24 mouse cellular contexts compared by ENCODE assay signal in genomic region chr15:22833127-22833526, GRCm38 (mm10).
DNase-seq lines count a peak whose midpoint lies in the region; ATAC-seq and TF ChIP-seq lines count a peak whose summit lies in the region.
"Had no signal": no experiment of that assay in that cellular context is flagged by ENCODE, and none has a peak within 500 bp of the region (broad histone marks: within the 10 kb centered on the region; RNA-seq: fewer than 3 reads in every experiment).

No protein-coding gene starts in this region.

- H3K4me1 ChIP-seq in forebrain, postnatal 0 days (ENCODE audit: insufficient read depth) = no peaks in the 10 kb centered on the region
- no peaks in the 10 kb centered on the region for H3K4me1 ChIP-seq in forebrain, embryonic 10.5 days
- no peaks in the 10 kb centered on the region for H3K4me1 ChIP-seq in heart, embryonic 11.5 days (ENCODE audit: control insufficient read depth, insufficient read depth, low read length)
- H3K4me1 ChIP-seq: heart, embryonic 10.5 days; limb, embryonic 12.5 days; liver, embryonic 13.5 days; lung, embryonic 15.5 days; megakaryocyte, embryonic 14.5 days; midbrain, embryonic 15.5 days had no signal

- H3K27ac ChIP-seq in forebrain, postnatal 0 days (ENCODE audit: low read depth, low read length) = no peak overlapping the region
- no peak overlapping the region for H3K27ac ChIP-seq in forebrain, embryonic 10.5 days
- no peak overlapping the region for H3K27ac ChIP-seq in left cerebral cortex, adult 2 months
- no peak overlapping the region for H3K27ac ChIP-seq in heart, embryonic 11.5 days (ENCODE audit: low read depth, low read length)
- H3K27ac ChIP-seq: heart, embryonic 10.5 days; limb, embryonic 12.5 days; liver, embryonic 13.5 days; lung, embryonic 15.5 days; midbrain, embryonic 15.5 days had no signal

- DNase-seq in forebrain, postnatal 0 days = peak; percentile 14
- DNase-seq in forebrain, embryonic 10.5 days (ENCODE audit: extremely low spot score, low spot score) = no peak
- DNase-seq in left cerebral cortex, adult 2 months (ENCODE audit: extremely low spot score in 1 of 2, low spot score in 2 of 2) = no peak
- no peak for DNase-seq in left cerebral cortex, adult 18-20 months (ENCODE audit: low spot score in 2 of 2)
- DNase-seq in 416B (ENCODE audit: low read depth) (peak; percentile 1), adipocyte (ENCODE audit: low spot score) (peak; percentile 42)
- no peak for DNase-seq in gastrocnemius, adult 8-10 months (ENCODE audit: low spot score in 2 of 2)
- DNase-seq: adrenal gland, postnatal 36 days; cerebellum, adult 18-20 months; gastrocnemius, postnatal 10 days; kidney, postnatal 4 days; liver, embryonic 13.5 days; lung, postnatal 36 days; right cerebral cortex, adult 18-20 months; right cerebral cortex, postnatal 4 days had no signal

- no peaks in the 10 kb centered on the region for H3K9me3 ChIP-seq in forebrain, postnatal 0 days (ENCODE audit: low read length)
- no peaks in the 10 kb centered on the region for H3K9me3 ChIP-seq in forebrain, embryonic 10.5 days
- no peaks in the 10 kb centered on the region for H3K9me3 ChIP-seq in heart, embryonic 11.5 days (replicated peaks; ENCODE audit: control insufficient read depth, low read length)
- H3K9me3 ChIP-seq: heart, embryonic 10.5 days; limb, embryonic 12.5 days; liver, embryonic 13.5 days; lung, embryonic 15.5 days; midbrain, embryonic 15.5 days had no signal

- peak; percentile 28; the same call in 1 of the 2 replicates for TF ChIP-seq CTCF in forebrain, postnatal 0 days (IDR thresholded peaks at IDR 0.05; ENCODE audit: low read depth)
- TF ChIP-seq CTCF in left cerebral cortex, adult 2 months (IDR thresholded peaks at IDR 0.05) = peak; percentile 64

- intact Hi-C loops in left cerebral cortex, adult 2 months (cut with DNase I) = loop anchor here (5.0 to 10.0 kb wide), 3 partner anchors 202 to 1574 kb away; no protein-coding TSS in a partner anchor

- H3K27me3 ChIP-seq in forebrain, postnatal 0 days (ENCODE audit: insufficient read depth, low read length) = no peaks in the 10 kb centered on the region
- H3K27me3 ChIP-seq in forebrain, embryonic 10.5 days (ENCODE audit: poor library complexity, severe bottlenecking) = no peaks in the 10 kb centered on the region
- H3K27me3 ChIP-seq in heart, embryonic 11.5 days (ENCODE audit: control insufficient read depth, insufficient read depth, low read length) = no peaks in the 10 kb centered on the region
- H3K27me3 ChIP-seq: limb, embryonic 12.5 days; liver, embryonic 13.5 days; lung, embryonic 15.5 days; megakaryocyte, embryonic 14.5 days; midbrain, embryonic 15.5 days had no signal

- no peak for ATAC-seq in forebrain, postnatal 0 days
- ATAC-seq in heart, embryonic 11.5 days (replicated peaks; ENCODE audit: insufficient number of reproducible peaks, low FRiP score, low TSS enrichment) = no peak
- ATAC-seq: forebrain, embryonic 16.5 days; hindbrain, embryonic 16.5 days; intestine, embryonic 16.5 days; midbrain, embryonic 15.5 days had no signal

- no peak overlapping the region for H3K4me2 ChIP-seq in forebrain, postnatal 0 days (ENCODE audit: low read depth)
- no peak overlapping the region for H3K4me2 ChIP-seq in heart, embryonic 11.5 days
- H3K4me2 ChIP-seq: limb, embryonic 12.5 days; liver, embryonic 13.5 days; lung, embryonic 15.5 days; midbrain, embryonic 15.5 days had no signal

- no peaks in the 10 kb centered on the region for H3K36me3 ChIP-seq in forebrain, postnatal 0 days (ENCODE audit: insufficient read depth)
- H3K36me3 ChIP-seq in forebrain, embryonic 10.5 days (replicated peaks) = no peaks in the 10 kb centered on the region
- H3K36me3 ChIP-seq in heart, embryonic 11.5 days (ENCODE audit: control insufficient read depth, insufficient read depth, low read length) = no peaks in the 10 kb centered on the region
- H3K36me3 ChIP-seq: heart, embryonic 10.5 days; limb, embryonic 12.5 days; liver, embryonic 13.5 days; lung, embryonic 15.5 days; midbrain, embryonic 15.5 days had no signal

- H3K4me3 ChIP-seq in forebrain, postnatal 0 days (ENCODE audit: low read depth, low read length) = no peak overlapping the region
- no peak overlapping the region for H3K4me3 ChIP-seq in forebrain, embryonic 10.5 days
- no peak overlapping the region for H3K4me3 ChIP-seq in left cerebral cortex, adult 2 months
- no peak overlapping the region for H3K4me3 ChIP-seq in heart, embryonic 11.5 days (ENCODE audit: low read depth, low read length)
- H3K4me3 ChIP-seq: heart, embryonic 10.5 days; limb, embryonic 12.5 days; liver, embryonic 13.5 days; lung, embryonic 15.5 days; megakaryocyte, embryonic 14.5 days; midbrain, embryonic 15.5 days had no signal

- H3K9ac ChIP-seq in forebrain, postnatal 0 days = no peak overlapping the region
- no peak overlapping the region for H3K9ac ChIP-seq in heart, embryonic 11.5 days (ENCODE audit: low read depth, low read length)
- H3K9ac ChIP-seq: limb, embryonic 12.5 days; liver, embryonic 13.5 days; lung, embryonic 15.5 days; midbrain, embryonic 15.5 days had no signal

Comparison
In these comparisons a context has a peak if more than half of its experiments do, and no peak if none do; other contexts are left out.
1. DNase-seq: peak in forebrain, postnatal 0 days (single experiment), 416B (single experiment) and adipocyte (single experiment); none in forebrain, embryonic 10.5 days (single experiment), left cerebral cortex, adult 2 months (0 of 2), left cerebral cortex, adult 18-20 months (0 of 2) and gastrocnemius, adult 8-10 months (0 of 2).